Mouse (Mus musculus): ENCODE data around the gene Inha.
A peak's percentile ranks its signal among the peaks of the same experiment; 100 is the strongest.

Inha gene

GRCm38 (mm10) chr1:75507006-75507405 lies at the start of gene Inha:
Inha (plus strand) TSS chr1:75507077.
- no peak for DNase-seq (ENCODE audit: low read depth, low spot score)

GRCm38 (mm10) chr1:75457710-75458024 lies 49.2 kb upstream of the Inha start:
- DNase-seq (ENCODE audit: low read depth, low spot score) = no peak

GRCm38 (mm10) chr1:75458025-75458788 lies 48.7 kb upstream of the Inha start:
- DNase-seq (ENCODE audit: low read depth, low spot score) = no peak

- DNase-seq (ENCODE audit: low read depth, low spot score) = no peak
Observed at GRCm38 (mm10) chr1:75458789-75459684, 47.8 kb upstream of the Inha start.

- no peak for DNase-seq (ENCODE audit: low read depth, low spot score)
Observed at GRCm38 (mm10) chr1:75460297-75460696, 46.6 kb upstream of the Inha start.

- no peak for DNase-seq (ENCODE audit: low read depth, low spot score)
Observed at GRCm38 (mm10) chr1:75462636-75463035, 44.2 kb upstream of the Inha start.

- no peak for DNase-seq (ENCODE audit: low read depth, low spot score)
Observed at GRCm38 (mm10) chr1:75463652-75464204, 43.1 kb upstream of the Inha start.

GRCm38 (mm10) chr1:75467215-75467927 lies 39.5 kb upstream of the Inha start:
- DNase-seq (ENCODE audit: low read depth, low spot score) = peak; percentile 83

- no peak for DNase-seq (ENCODE audit: low read depth, low spot score)
Observed at GRCm38 (mm10) chr1:75469287-75469825, 37.5 kb upstream of the Inha start.

GRCm38 (mm10) chr1:75476441-75476840 lies 30.4 kb upstream of the Inha start:
- no peak for DNase-seq (ENCODE audit: low read depth, low spot score)

- DNase-seq (ENCODE audit: low read depth, low spot score) = peak; percentile 84
Observed at GRCm38 (mm10) chr1:75477264-75477965, 29.5 kb upstream of the Inha start.

GRCm38 (mm10) chr1:75477966-75478290 lies 28.9 kb upstream of the Inha start:
- DNase-seq (ENCODE audit: low read depth, low spot score) = no peak

- DNase-seq (ENCODE audit: low read depth, low spot score) = no peak
Observed at GRCm38 (mm10) chr1:75478497-75478896, 28.4 kb upstream of the Inha start.

GRCm38 (mm10) chr1:75478916-75479634 lies 27.8 kb upstream of the Inha start, which contains the start of the genes Chpf and Tmem198:
Chpf (minus strand) TSS chr1:75479307.
Tmem198 (plus strand) TSS chr1:75479532.
- DNase-seq (ENCODE audit: low read depth, low spot score) = peak; percentile 99

GRCm38 (mm10) chr1:75479635-75479989 lies 27.3 kb upstream of the Inha start:
- DNase-seq (ENCODE audit: low read depth, low spot score) = no peak

GRCm38 (mm10) chr1:75480036-75480435 lies 26.8 kb upstream of the Inha start:
- DNase-seq (ENCODE audit: low read depth, low spot score) = no peak

GRCm38 (mm10) chr1:75480735-75481134 lies 26.1 kb upstream of the Inha start:
- DNase-seq (ENCODE audit: low read depth, low spot score) = peak; percentile 88

GRCm38 (mm10) chr1:75486561-75486960 lies 20.3 kb upstream of the Inha start:
- DNase-seq (ENCODE audit: low read depth, low spot score) = no peak

- no peak for DNase-seq (ENCODE audit: low read depth, low spot score)
Observed at GRCm38 (mm10) chr1:75487040-75487404, 19.9 kb upstream of the Inha start.

- DNase-seq (ENCODE audit: low read depth, low spot score) = peak; percentile 93
Observed at GRCm38 (mm10) chr1:75487405-75488161, 19.3 kb upstream of the Inha start.
